9 mouse cellular contexts compared by ENCODE assay signal in the genomic region with DNA sequence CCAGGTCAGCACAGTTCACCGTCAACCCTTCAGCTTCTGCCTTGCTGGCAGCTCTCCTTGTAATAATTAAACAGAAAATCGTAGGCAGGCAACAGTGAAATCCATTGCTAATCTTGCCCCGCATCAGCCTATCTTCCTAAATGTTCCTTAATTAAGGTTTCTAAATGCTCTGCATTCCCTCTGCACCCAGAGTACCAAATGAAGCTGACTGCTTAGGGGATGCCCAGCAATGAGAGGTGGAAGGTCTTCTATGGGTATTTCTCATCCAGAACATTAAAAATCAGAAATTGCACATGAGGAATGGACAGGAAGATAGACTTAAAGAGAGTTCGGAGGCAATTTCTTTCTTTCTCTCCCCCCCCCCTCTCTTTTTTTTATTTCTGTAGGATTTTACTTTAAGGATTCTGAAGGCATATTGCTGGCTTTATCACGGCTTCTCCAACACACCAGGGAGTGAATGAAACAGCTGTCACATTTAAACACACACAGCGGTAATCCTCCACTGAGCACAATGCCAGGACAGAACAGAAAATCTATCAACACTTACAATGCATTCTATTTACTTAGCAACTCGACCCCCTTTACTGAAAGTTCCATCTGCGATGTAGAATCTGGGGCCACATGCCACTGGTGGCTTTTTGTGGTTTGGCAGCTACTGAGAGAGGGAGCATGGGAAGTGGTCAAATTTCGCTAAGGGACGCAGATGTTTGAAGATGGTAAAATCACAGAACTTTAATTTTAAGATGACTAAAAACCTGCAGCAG.
A peak's percentile ranks its signal among the peaks of the same experiment; 100 is the strongest.
DNase-seq lines count a peak whose midpoint lies in the region; ATAC-seq and TF ChIP-seq lines count a peak whose summit lies in the region.
"Had no signal": no experiment of that assay in that cellular context is flagged by ENCODE, and none has a peak within 500 bp of the region (broad histone marks: within the 10 kb centered on the region; RNA-seq: fewer than 3 reads in every experiment).

No protein-coding gene starts in this region.

- no peak for TF ChIP-seq POLR2A in myocyte (IDR thresholded peaks at IDR 0.05; ENCODE audit: insufficient read length, low read depth)

- no peak for TF ChIP-seq CTCF in hindbrain, postnatal 0 days (IDR thresholded peaks at IDR 0.05; ENCODE audit: low read depth)

- no peak overlapping the region for H3ac ChIP-seq in myocyte (ENCODE audit: control insufficient read depth, insufficient read length)

- H3K79me2 ChIP-seq in myocyte (ENCODE audit: control insufficient read depth, insufficient read depth), result no peaks in the 10 kb centered on the region

- H3K27me3 ChIP-seq in kidney, embryonic 16.5 days (ENCODE audit: insufficient read depth, low read length), result no peaks in the 10 kb centered on the region
- H3K27me3 ChIP-seq in embryonic facial prominence, embryonic 14.5 days (replicated peaks; ENCODE audit: control insufficient read depth, insufficient read depth, low read length), result no peaks in the 10 kb centered on the region
- H3K27me3 ChIP-seq in hindbrain, postnatal 0 days (ENCODE audit: insufficient read depth, low read length), result no peaks in the 10 kb centered on the region
- H3K27me3 ChIP-seq in myocyte (ENCODE audit: control insufficient read depth, insufficient read depth, insufficient read length), result no peaks in the 10 kb centered on the region
- H3K27me3 ChIP-seq: stomach, embryonic 15.5 days had no signal

- DNase-seq in kidney, adult 8-10 months, result no peak
- DNase-seq in embryonic facial prominence, embryonic 14.5 days (ENCODE audit: low spot score), result peak; percentile 86
- peak; percentile 61 for DNase-seq in hindbrain, postnatal 0 days (ENCODE audit: low spot score)
- no peak for DNase-seq in urinary bladder, postnatal 36 days (ENCODE audit: low spot score in 2 of 2)
- no peak for DNase-seq in adrenal gland, adult 18-20 months (ENCODE audit: low spot score in 2 of 2)

- H3K36me3 ChIP-seq in kidney, embryonic 16.5 days (ENCODE audit: insufficient read depth, low read length), result no peaks in the 10 kb centered on the region
- H3K36me3 ChIP-seq in embryonic facial prominence, embryonic 14.5 days (ENCODE audit: control insufficient read depth, insufficient read depth, low read length), result no peaks in the 10 kb centered on the region
- no peaks in the 10 kb centered on the region for H3K36me3 ChIP-seq in hindbrain, postnatal 0 days (ENCODE audit: insufficient read depth, low read length)
- H3K36me3 ChIP-seq in myocyte (ENCODE audit: control insufficient read depth, insufficient read depth), result no peaks in the 10 kb centered on the region
- H3K36me3 ChIP-seq: stomach, embryonic 15.5 days had no signal

- peak; percentile 63; the same call in 1 of the 2 replicates for ATAC-seq in kidney, embryonic 16.5 days (ENCODE audit: low FRiP score, low TSS enrichment)
- ATAC-seq in embryonic facial prominence, embryonic 14.5 days (ENCODE audit: low read depth), result peak; percentile 93
- peak; percentile 55; the same call in 1 of the 2 replicates for ATAC-seq in hindbrain, postnatal 0 days
- no peak for ATAC-seq in megakaryocyte-erythroid progenitor cell, adult 5-6 weeks (replicated peaks; ENCODE audit: low FRiP score, low TSS enrichment, poor library complexity, severe bottlenecking)

- H3K9ac ChIP-seq in kidney, embryonic 16.5 days (replicated peaks; ENCODE audit: low read length), result no peak overlapping the region
- H3K9ac ChIP-seq in embryonic facial prominence, embryonic 14.5 days (ENCODE audit: low read depth, low read length), result no peak overlapping the region
- no peak overlapping the region for H3K9ac ChIP-seq in hindbrain, postnatal 0 days (replicated peaks; ENCODE audit: low read length)
- H3K9ac ChIP-seq: stomach, embryonic 15.5 days had no signal

- WGBS in kidney, embryonic 16.5 days, result 38% methylated on average over 10 of the region's 10 CpGs
- WGBS in embryonic facial prominence, embryonic 14.5 days, result 32% methylated on average over 10 of the region's 10 CpGs
- WGBS in hindbrain, postnatal 0 days, result 16% methylated on average over 10 of the region's 10 CpGs

- H3K4me2 ChIP-seq in kidney, embryonic 16.5 days (replicated peaks; ENCODE audit: low read depth, low read length), result peak overlapping the region; percentile 23; the same call in 1 of the 2 replicates
- no peak overlapping the region for H3K4me2 ChIP-seq in embryonic facial prominence, embryonic 14.5 days (ENCODE audit: low read depth, low read length)
- H3K4me2 ChIP-seq in hindbrain, postnatal 0 days (ENCODE audit: low read depth, low read length), result no peak overlapping the region
- peak overlapping the region; percentile 52 for H3K4me2 ChIP-seq in myocyte (ENCODE audit: low read depth)
- H3K4me2 ChIP-seq: stomach, embryonic 15.5 days had no signal

- no peak overlapping the region for H3K27ac ChIP-seq in kidney, embryonic 16.5 days (ENCODE audit: low read length)
- H3K27ac ChIP-seq in embryonic facial prominence, embryonic 14.5 days (replicated peaks; ENCODE audit: low read depth, low read length), result no peak overlapping the region
- H3K27ac ChIP-seq in hindbrain, postnatal 0 days, result no peak overlapping the region
- H3K27ac ChIP-seq: stomach, embryonic 15.5 days had no signal

- H3K4me1 ChIP-seq in kidney, embryonic 16.5 days (ENCODE audit: insufficient read depth, low read length), result peaks cover 13% of the 10 kb centered on the region
- peaks cover 5% of the 10 kb centered on the region; the same call in 1 of the 2 replicates for H3K4me1 ChIP-seq in embryonic facial prominence, embryonic 14.5 days (ENCODE audit: control insufficient read depth, insufficient read depth, low read length)
- H3K4me1 ChIP-seq in hindbrain, postnatal 0 days (ENCODE audit: insufficient read depth, low read length), result no peaks in the 10 kb centered on the region

- no peaks in the 10 kb centered on the region for H3K9me3 ChIP-seq in kidney, embryonic 16.5 days (ENCODE audit: low read length)
- no peaks in the 10 kb centered on the region for H3K9me3 ChIP-seq in embryonic facial prominence, embryonic 14.5 days (ENCODE audit: control insufficient read depth, low read length)
- H3K9me3 ChIP-seq in hindbrain, postnatal 0 days (ENCODE audit: low read length), result no peaks in the 10 kb centered on the region
- H3K9me3 ChIP-seq: stomach, embryonic 15.5 days had no signal

- no peak overlapping the region for H3K4me3 ChIP-seq in kidney, embryonic 16.5 days (ENCODE audit: low read length)
- H3K4me3 ChIP-seq in embryonic facial prominence, embryonic 14.5 days (ENCODE audit: low read depth, low read length), result no peak overlapping the region
- no peak overlapping the region for H3K4me3 ChIP-seq in hindbrain, postnatal 0 days (ENCODE audit: low read length)
- H3K4me3 ChIP-seq in myocyte, result no peak overlapping the region
- H3K4me3 ChIP-seq: stomach, embryonic 15.5 days had no signal

TF ChIP-seq in myocyte, 11 proteins besides CTCF, POLR2A, EP300 and RAD21:
- TF ChIP-seq SRF (IDR thresholded peaks at IDR 0.05; ENCODE audit: control insufficient read depth, insufficient read length, low read depth) (no peak), MAX (IDR thresholded peaks at IDR 0.05; ENCODE audit: low read depth) (no peak), MYOD1 (IDR thresholded peaks at IDR 0.05; ENCODE audit: control insufficient read depth in 1 of 3, insufficient read length in 2 of 3, low read depth in 2 of 3) (peak; percentile 62 to 83 (median 79)), USF1 (IDR thresholded peaks at IDR 0.05; ENCODE audit: low read depth) (peak; percentile 31), MYOG (IDR thresholded peaks at IDR 0.05; ENCODE audit: control insufficient read depth in 1 of 3, insufficient read depth in 1 of 3, insufficient read length in 2 of 3, low read depth in 2 of 3) (peak in 2 of 3 experiments; percentile 49 to 62), CEBPB (IDR thresholded peaks at IDR 0.05; ENCODE audit: insufficient read depth, poor library complexity, severe bottlenecking) (peak; percentile 24; the same call in 1 of the 2 replicates), TCF12 (IDR thresholded peaks at IDR 0.05; ENCODE audit: insufficient read depth, poor library complexity, severe bottlenecking) (peak; percentile 83), REST (IDR thresholded peaks at IDR 0.05; ENCODE audit: insufficient read depth, insufficient read length) (no peak), POLR2AphosphoS2 (IDR thresholded peaks at IDR 0.05; ENCODE audit: insufficient read length, low read depth) (no peak), E2F4 (IDR thresholded peaks at IDR 0.05; ENCODE audit: insufficient read depth) (no peak), TCF3 (IDR thresholded peaks at IDR 0.05; ENCODE audit: insufficient read length, low read depth) (peak; percentile 36)

Comparison
In these comparisons a context has a peak if more than half of its experiments do, and no peak if none do; other contexts are left out.
1. H3K4me2 ChIP-seq: peak in kidney, embryonic 16.5 days (single experiment) and myocyte (single experiment); none in embryonic facial prominence, embryonic 14.5 days (single experiment) and hindbrain, postnatal 0 days (single experiment).
2. DNase-seq: peak in embryonic facial prominence, embryonic 14.5 days (single experiment) and hindbrain, postnatal 0 days (single experiment); none in kidney, adult 8-10 months (0 of 2), urinary bladder, postnatal 36 days (0 of 2) and adrenal gland, adult 18-20 months (0 of 2).